9 mouse cellular contexts compared by ENCODE assay signal in genomic region chr17:79918484-79919004, GRCm38 (mm10). TPM values are rescaled to one million over a fixed set of nuclear protein-coding genes. Genes with fewer than 3 reads are reported as not detected.
DNase-seq lines count a peak whose midpoint lies in the region; ATAC-seq and TF ChIP-seq lines count a peak whose summit lies in the region.
"Had no signal": no experiment of that assay in that cellular context is flagged by ENCODE, and none has a peak within 500 bp of the region (broad histone marks: within the 10 kb centered on the region; RNA-seq: fewer than 3 reads in every experiment).

No protein-coding gene starts in this region.

- H3K79me2 ChIP-seq in heart, adult 2 months (replicated peaks; ENCODE audit: control insufficient read depth, insufficient read depth, low read length), result no peaks in the 10 kb centered on the region

- no peak for TF ChIP-seq POLR2A in heart, adult 2 months (IDR thresholded peaks at IDR 0.05; ENCODE audit: insufficient read depth, low read depth, low read length)

- H3K27me3 ChIP-seq in heart, embryonic 12.5 days (replicated peaks), result no peaks in the 10 kb centered on the region
- H3K27me3 ChIP-seq in heart, adult 2 months (ENCODE audit: control insufficient read depth, insufficient read depth, low read length), result no peaks in the 10 kb centered on the region
- H3K27me3 ChIP-seq in kidney, embryonic 15.5 days, result peaks cover 6% of the 10 kb centered on the region; the same call in 1 of the 2 replicates
- H3K27me3 ChIP-seq: limb, embryonic 15.5 days had no signal

- 18% methylated on average over 9 of the region's 9 CpGs for WGBS in heart, embryonic 12.5 days
- WGBS in heart, adult 2 months, result 45% methylated on average over 9 of the region's 9 CpGs
- WGBS in kidney, embryonic 15.5 days, result 35% methylated on average over 9 of the region's 9 CpGs

- H3K4me1 ChIP-seq in heart, embryonic 12.5 days (replicated peaks), result peaks cover 16% of the 10 kb centered on the region
- H3K4me1 ChIP-seq in heart, adult 2 months (ENCODE audit: control insufficient read depth, insufficient read depth, low read length), result peaks cover 4% of the 10 kb centered on the region
- peaks cover 8% of the 10 kb centered on the region; the same call in 1 of the 2 replicates for H3K4me1 ChIP-seq in kidney, embryonic 15.5 days

- intact Hi-C loops in heart, adult 2 months (cut with DNase I), result no loop called here

- no peak for TF ChIP-seq EP300 in heart, adult 2 months (IDR thresholded peaks at IDR 0.05; ENCODE audit: insufficient read depth, low read depth, low read length)

- no peak for DNase-seq in heart, adult 2 months
- DNase-seq in adrenal gland, postnatal 10 days, result peak; percentile 60
- DNase-seq in cerebellum, postnatal 14 days, result no peak
- no peak for DNase-seq in cerebellum, adult 9-11 months
- DNase-seq in frontal cortex, postnatal 36 days (ENCODE audit: low spot score in 2 of 2), result no peak

- H3K36me3 ChIP-seq in heart, embryonic 12.5 days, result no peaks in the 10 kb centered on the region
- no peaks in the 10 kb centered on the region for H3K36me3 ChIP-seq in heart, adult 2 months (ENCODE audit: control insufficient read depth, insufficient read depth, low read length)
- H3K36me3 ChIP-seq in kidney, embryonic 15.5 days, result no peaks in the 10 kb centered on the region
- H3K36me3 ChIP-seq: limb, embryonic 15.5 days had no signal

- H3K9me3 ChIP-seq in heart, embryonic 12.5 days (replicated peaks), result no peaks in the 10 kb centered on the region
- H3K9me3 ChIP-seq in kidney, embryonic 15.5 days (replicated peaks), result no peaks in the 10 kb centered on the region
- H3K9me3 ChIP-seq: limb, embryonic 15.5 days had no signal

- H3K27ac ChIP-seq in heart, embryonic 12.5 days (ENCODE audit: poor library complexity, severe bottlenecking), result no peak overlapping the region
- H3K27ac ChIP-seq in heart, adult 2 months, result no peak overlapping the region
- no peak overlapping the region for H3K27ac ChIP-seq in kidney, embryonic 15.5 days
- H3K27ac ChIP-seq: limb, embryonic 15.5 days had no signal

- no peak overlapping the region for H3K9ac ChIP-seq in heart, embryonic 12.5 days
- no peak overlapping the region for H3K9ac ChIP-seq in heart, adult 2 months (ENCODE audit: low read depth, low read length)
- H3K9ac ChIP-seq in kidney, embryonic 15.5 days, result no peak overlapping the region
- H3K9ac ChIP-seq: limb, embryonic 15.5 days had no signal

- peak overlapping the region; percentile 47 for H3K4me2 ChIP-seq in heart, embryonic 12.5 days
- H3K4me2 ChIP-seq in kidney, embryonic 15.5 days, result no peak overlapping the region
- H3K4me2 ChIP-seq: limb, embryonic 15.5 days had no signal

- H3K4me3 ChIP-seq in heart, embryonic 12.5 days, result peak overlapping the region; percentile 3
- no peak overlapping the region for H3K4me3 ChIP-seq in heart, adult 2 months
- no peak overlapping the region for H3K4me3 ChIP-seq in kidney, embryonic 15.5 days (replicated peaks)
- H3K4me3 ChIP-seq: limb, embryonic 15.5 days had no signal

- ATAC-seq in heart, embryonic 12.5 days (ENCODE audit: insufficient number of reproducible peaks, low FRiP score), result peak; percentile 76
- ATAC-seq in kidney, embryonic 15.5 days (replicated peaks; ENCODE audit: low FRiP score), result peak; percentile 66; the same call in 1 of the 2 replicates
- ATAC-seq in megakaryocyte progenitor cell, adult 5-6 weeks (replicated peaks; ENCODE audit: poor library complexity), result peak; percentile 87

- TF ChIP-seq CTCF in heart, adult 2 months (IDR thresholded peaks at IDR 0.05), result no peak

RNA-seq across cellular contexts. Expression of gene Atl2, which starts 22.6 kb away (rescaled TPM):
- 31.7 and 33.5 TPM in 2 replicates for polyA plus RNA-seq in heart, embryonic 12.5 days (2016; fragmentation: Nextera tagmentation; extraction: Ambion mirVana)
- 10 to 100 TPM; 31.9 to 36.4 TPM for total RNA-seq in heart, adult 2 months (2021)
- 16.0 and 26.3 TPM in 2 replicates for polyA plus RNA-seq in heart, adult 2 months (2012; rRNA removed)
- 10 to 100 TPM; 49.5 to 83.7 TPM for total RNA-seq in adrenal gland, postnatal 10 days (2021)
- polyA plus RNA-seq in kidney, embryonic 15.5 days (2015; fragmentation: Nextera tagmentation; extraction: Ambion mirVana), result 38.5 and 39.6 TPM in 2 replicates
- total RNA-seq in megakaryocyte progenitor cell, adult 5-6 weeks (2015), result 41.6 and 43.4 TPM in 2 replicates
- 31.7 and 41.7 TPM in 2 replicates for total RNA-seq in megakaryocyte progenitor cell, adult 5-6 weeks (2017)
